In the genomic region with DNA sequence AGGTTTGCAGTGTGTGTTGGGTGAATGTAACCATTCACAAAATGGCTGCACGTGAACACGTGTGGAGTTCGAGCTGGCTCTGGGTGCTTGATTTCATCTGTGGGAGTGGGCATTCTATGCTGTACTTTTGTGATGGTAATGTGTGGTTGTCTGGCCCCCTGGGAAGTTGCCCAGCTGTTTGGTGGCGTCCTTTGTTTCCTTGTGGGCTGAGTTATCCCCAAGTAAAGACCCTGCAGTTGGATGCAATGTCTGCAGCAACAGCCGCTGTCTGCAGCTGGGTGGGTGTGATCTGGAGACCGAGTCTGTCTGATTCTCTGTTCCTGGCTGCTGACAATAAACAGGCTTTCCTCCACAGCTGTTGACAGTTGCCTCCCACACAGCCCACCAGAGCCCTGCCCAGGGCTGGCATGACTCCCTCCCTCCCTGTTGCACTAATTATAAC, we compare ENCODE assay signal across 9 mouse cellular contexts. TPM values are rescaled to one million over a fixed set of nuclear protein-coding genes. Genes with fewer than 3 reads are reported as not detected.
A peak's percentile ranks its signal among the peaks of the same experiment; 100 is the strongest.
DNase-seq lines count a peak whose midpoint lies in the region; ATAC-seq and TF ChIP-seq lines count a peak whose summit lies in the region.
"Had no signal": no experiment of that assay in that cellular context is flagged by ENCODE, and none has a peak within 500 bp of the region (broad histone marks: within the 10 kb centered on the region; RNA-seq: fewer than 3 reads in every experiment).

No protein-coding gene starts in this region.

- H3K4me2 ChIP-seq in lung, embryonic 14.5 days: no peak overlapping the region

- 50% methylated on average over 6 of the region's 6 CpGs for WGBS in lung, embryonic 14.5 days
- WGBS in cerebellum, adult 2 months: 48% methylated on average over 6 of the region's 6 CpGs

- no peak overlapping the region for H3K9ac ChIP-seq in lung, embryonic 14.5 days
- H3K9ac ChIP-seq: liver, embryonic 14.5 days had no signal

- H3K27ac ChIP-seq in lung, embryonic 14.5 days (ENCODE audit: low read depth): no peak overlapping the region
- no peak overlapping the region for H3K27ac ChIP-seq in cerebellum, adult 2 months (ENCODE audit: insufficient read depth, low read length)
- H3K27ac ChIP-seq: liver, embryonic 14.5 days had no signal

- H3K36me3 ChIP-seq in lung, embryonic 14.5 days (ENCODE audit: insufficient read depth): no peaks in the 10 kb centered on the region

- no peak for TF ChIP-seq POLR2A in cerebellum, adult 2 months (IDR thresholded peaks at IDR 0.05; ENCODE audit: borderline replicate concordance, insufficient read depth, low read length)

- no peaks in the 10 kb centered on the region for H3K9me3 ChIP-seq in lung, embryonic 14.5 days (ENCODE audit: low read depth, low read length)

- H3K4me1 ChIP-seq in lung, embryonic 14.5 days (ENCODE audit: insufficient read depth): no peaks in the 10 kb centered on the region
- H3K4me1 ChIP-seq in cerebellum, adult 2 months (ENCODE audit: control insufficient read depth, insufficient read depth, low read length): no peaks in the 10 kb centered on the region; the same call in 1 of the 2 replicates

- no peak for TF ChIP-seq CTCF in lung, embryonic 14.5 days (IDR thresholded peaks at IDR 0.05; ENCODE audit: low read depth)
- no peak for TF ChIP-seq CTCF in cerebellum, adult 2 months (IDR thresholded peaks at IDR 0.05; ENCODE audit: borderline replicate concordance, insufficient read depth, low read depth, low read length)

- peak; percentile 49 for DNase-seq in lung, embryonic 14.5 days
- DNase-seq in lung, adult 18-20 months: no peak
- peak; percentile 5 for DNase-seq in embryo, embryonic 9.5 days (ENCODE audit: extremely low spot score)
- peak; percentile 56 to 67 for DNase-seq in heart, postnatal 14 days
- DNase-seq in mesoderm, embryonic 11.5 days (ENCODE audit: low read depth, low spot score): peak; percentile 12
- DNase-seq in thymus, postnatal 10 days (ENCODE audit: low spot score in 2 of 2): no peak
- no peak for DNase-seq in cerebellum, adult 2 months
- DNase-seq in spleen, postnatal 36 days (ENCODE audit: low spot score in 2 of 2): no peak

- intact Hi-C loops in heart, postnatal 14 days (cut with DNase I): no loop called here

- no peak overlapping the region for H3K4me3 ChIP-seq in lung, embryonic 14.5 days (ENCODE audit: low read depth, low read length)
- H3K4me3 ChIP-seq in cerebellum, adult 2 months (replicated peaks; ENCODE audit: insufficient read depth, low read depth, low read length): no peak overlapping the region

- H3K27me3 ChIP-seq in lung, embryonic 14.5 days (ENCODE audit: insufficient read depth, low read length): no peaks in the 10 kb centered on the region
- H3K27me3 ChIP-seq in cerebellum, adult 2 months (ENCODE audit: control insufficient read depth, insufficient read depth, low read length): no peaks in the 10 kb centered on the region

- ATAC-seq in lung, embryonic 14.5 days (ENCODE audit: insufficient read depth): peak; percentile 91

RNA-seq across cellular contexts. Expression of a gene that starts 56.0 kb away (rescaled TPM):
- polyA plus RNA-seq in lung, embryonic 14.5 days (2014; fragmentation: Nextera tagmentation; extraction: Ambion mirVana): 54.2 and 54.4 TPM in 2 replicates
- 100 to 1,000 TPM; 113 to 115 TPM for total RNA-seq in heart, postnatal 14 days (2021)
- 370 and 418 TPM in 2 replicates for polyA plus RNA-seq in cerebellum, adult 2 months (2012; rRNA removed)

Comparison
In these comparisons a context has a peak if more than half of its experiments do, and no peak if none do; other contexts are left out.
1. DNase-seq: peak in lung, embryonic 14.5 days (single experiment), embryo, embryonic 9.5 days (single experiment), heart, postnatal 14 days (2 of 2) and mesoderm, embryonic 11.5 days (single experiment); none in lung, adult 18-20 months (0 of 2), thymus, postnatal 10 days (0 of 2), cerebellum, adult 2 months (0 of 2) and spleen, postnatal 36 days (0 of 2).